In the genomic region with DNA sequence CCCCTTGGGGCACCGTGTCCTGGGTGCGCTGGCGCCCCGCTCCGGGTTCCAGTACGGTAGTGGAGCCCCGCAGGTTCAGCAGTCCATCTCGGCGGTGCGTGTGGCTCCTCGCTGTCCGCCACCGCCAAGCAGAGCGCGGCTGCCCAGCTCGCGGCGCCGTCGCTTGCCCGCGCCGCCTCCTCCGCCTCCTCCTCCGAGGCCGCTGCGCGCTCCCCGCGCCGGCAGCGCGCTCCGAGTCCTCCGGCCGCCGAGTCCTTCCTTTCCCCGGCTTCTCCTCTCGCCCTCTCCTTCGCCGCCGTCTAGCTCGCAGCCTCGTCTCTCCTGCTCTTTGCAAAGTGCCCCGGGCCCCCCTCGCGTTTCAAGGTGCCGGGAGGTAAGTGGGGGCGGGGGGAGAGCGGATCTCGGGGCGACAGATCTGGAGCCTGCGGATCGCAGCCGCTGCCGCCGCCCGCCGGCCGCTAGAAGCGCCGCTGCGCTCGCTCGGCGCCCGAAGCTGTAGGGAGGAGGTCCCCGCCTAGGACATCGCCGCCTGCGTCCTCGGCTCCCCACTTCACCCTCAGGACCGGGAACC, we compare ENCODE assay signal across 8 mouse cellular contexts. TPM values are rescaled to one million over a fixed set of nuclear protein-coding genes. Genes with fewer than 3 reads are reported as not detected.
DNase-seq lines count a peak whose midpoint lies in the region; ATAC-seq lines count a peak whose summit lies in the region.

No protein-coding gene starts in this region.

- no peaks in the 10 kb centered on the region for H3K9me3 ChIP-seq in limb, embryonic 10.5 days (replicated peaks)
- no peaks in the 10 kb centered on the region for H3K9me3 ChIP-seq in midbrain, embryonic 10.5 days (replicated peaks)

- no peaks in the 10 kb centered on the region for H3K36me3 ChIP-seq in limb, embryonic 10.5 days
- no peaks in the 10 kb centered on the region for H3K36me3 ChIP-seq in midbrain, embryonic 10.5 days

- peak overlapping the region; percentile 85 for H3K27ac ChIP-seq in limb, embryonic 10.5 days
- H3K27ac ChIP-seq in midbrain, embryonic 10.5 days (replicated peaks), result peak overlapping the region; percentile 65; the same call in 1 of the 2 replicates

- H3K4me1 ChIP-seq in limb, embryonic 10.5 days, result peaks cover 53% of the 10 kb centered on the region
- peaks cover 44% of the 10 kb centered on the region for H3K4me1 ChIP-seq in midbrain, embryonic 10.5 days

- H3K27me3 ChIP-seq in limb, embryonic 10.5 days (ENCODE audit: low read depth, poor library complexity, severe bottlenecking), result peaks cover 97% of the 10 kb centered on the region
- peaks cover 100% of the 10 kb centered on the region for H3K27me3 ChIP-seq in midbrain, embryonic 10.5 days (ENCODE audit: low read depth, poor library complexity, severe bottlenecking)

- DNase-seq in adipocyte (ENCODE audit: low spot score), result peak; percentile 74
- DNase-seq in cerebellum, postnatal 4 days (ENCODE audit: low spot score in 2 of 2), result peak; percentile 26 to 55
- peak; percentile 67 for DNase-seq in gastrocnemius, postnatal 25 days
- peak; percentile 81 for DNase-seq in limb, embryonic 10.5 days (ENCODE audit: low spot score)
- DNase-seq in midbrain, embryonic 10.5 days (ENCODE audit: low spot score), result peak; percentile 82
- peak; percentile 45 to 53 for DNase-seq in right cerebral cortex, postnatal 36 days (ENCODE audit: low spot score in 2 of 2)
- DNase-seq in yolk sac, embryonic 10.5 days (ENCODE audit: low spot score), result peak; percentile 69

- peak overlapping the region; percentile 68 for H3K4me3 ChIP-seq in limb, embryonic 10.5 days
- H3K4me3 ChIP-seq in midbrain, embryonic 10.5 days, result peak overlapping the region; percentile 71

- WGBS in limb, embryonic 10.5 days, result under 1% methylated on average over 68 of the region's 73 CpGs
- under 1% methylated on average over 59 of the region's 73 CpGs for WGBS in midbrain, embryonic 10.5 days

- ATAC-seq in inflammation-experienced regulatory T-cells, adult 6 months, result peak; percentile 59

RNA-seq across cellular contexts. Expression of a gene that starts 40.9 kb away (rescaled TPM):
- 1 to 10 TPM; 6.5 TPM for total RNA-seq in gastrocnemius, postnatal 25 days (2021)
- 10 to 100 TPM; 15.4 to 27.4 (median 18.5) TPM for polyA plus RNA-seq in inflammation-experienced regulatory T-cells, adult 6 months (2017; shearing (Covaris generic))
- 21.6 and 24.9 TPM in 2 replicates for polyA plus RNA-seq in limb, embryonic 10.5 days (2016; fragmentation: Nextera tagmentation; extraction: Ambion mirVana)
- polyA plus RNA-seq in midbrain, embryonic 10.5 days (2016; fragmentation: Nextera tagmentation; extraction: Ambion mirVana), result 23.4 and 26.0 TPM in 2 replicates

Comparison
In these comparisons a context has a peak if more than half of its experiments do, and no peak if none do; other contexts are left out.
1. Peak in every context shown above with its lines: DNase-seq, ATAC-seq, H3K4me3 ChIP-seq and H3K27ac ChIP-seq.